Mouse (Mus musculus) left cerebral cortex, adult 11 months (tissue): Measurements from ENCODE around the gene Kif3b.

Experiments
- DNase-seq: peaks from one replicate; pipeline ENCODE4 v3.0.0; 2022; ENCODE audit warnings: low spot score

Kif3b gene

DNA sequence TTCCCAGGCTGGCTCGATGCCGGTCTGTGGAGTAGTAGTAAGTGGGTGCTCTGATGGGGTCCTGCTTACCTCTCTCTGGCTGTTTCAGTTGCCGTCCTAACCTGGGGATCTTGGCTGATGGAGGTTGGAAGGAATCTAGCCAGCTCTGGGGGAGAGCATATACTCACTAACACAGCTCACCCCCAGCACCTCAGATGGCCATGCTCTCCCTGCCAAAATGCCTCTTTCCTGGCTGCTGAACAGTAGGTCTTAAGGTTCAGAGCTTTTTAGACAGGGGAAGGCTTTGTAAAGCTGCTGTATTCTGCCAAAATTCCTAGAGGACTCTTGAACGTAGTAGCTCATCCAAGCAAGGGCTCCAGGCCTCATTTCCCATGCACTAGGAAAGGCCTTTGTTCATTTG is 6.6 kb downstream of the Kif3b start:
- DNase-seq: no peak

DNA sequence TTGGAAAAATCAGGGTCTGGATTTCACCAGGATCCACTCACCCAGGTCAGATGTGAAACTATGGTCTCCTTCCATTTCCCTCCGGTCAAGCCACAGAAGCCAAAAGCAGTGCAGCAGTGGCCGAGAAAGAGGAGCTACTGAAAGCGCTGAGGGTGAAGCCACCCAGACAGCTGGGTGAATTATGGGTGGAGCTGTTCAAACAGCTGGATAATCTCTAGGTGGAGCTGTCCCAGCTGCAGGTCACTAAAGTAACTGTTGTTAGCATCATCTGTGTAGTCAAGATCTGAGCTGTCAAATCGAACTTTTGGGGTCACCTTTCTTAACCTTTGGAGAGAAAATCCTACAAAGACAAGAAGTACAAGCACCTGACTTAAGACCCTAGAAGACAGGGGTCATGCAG is 7.2 kb downstream of the Kif3b start:
- no peak for DNase-seq

DNA sequence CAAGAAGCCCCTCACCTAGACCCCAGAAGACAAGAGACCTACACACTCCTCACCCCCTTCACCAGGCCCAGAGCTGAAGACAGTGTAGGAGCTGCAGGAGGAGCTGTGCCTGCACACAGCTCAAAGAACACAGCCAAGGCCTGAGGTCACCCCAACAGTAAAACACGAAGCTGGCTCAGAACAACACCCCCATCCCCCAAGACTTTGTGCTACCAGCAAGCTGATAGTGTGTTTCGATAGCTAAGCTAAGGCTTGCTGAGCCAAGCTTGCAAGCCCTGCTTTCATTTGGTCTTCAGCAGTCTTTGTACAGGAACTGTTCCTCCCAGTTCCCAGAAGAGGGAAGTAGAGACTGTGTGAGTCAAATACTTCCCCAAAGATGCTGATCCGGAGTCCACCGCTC is 7.7 kb downstream of the Kif3b start:
- DNase-seq: no peak

DNA sequence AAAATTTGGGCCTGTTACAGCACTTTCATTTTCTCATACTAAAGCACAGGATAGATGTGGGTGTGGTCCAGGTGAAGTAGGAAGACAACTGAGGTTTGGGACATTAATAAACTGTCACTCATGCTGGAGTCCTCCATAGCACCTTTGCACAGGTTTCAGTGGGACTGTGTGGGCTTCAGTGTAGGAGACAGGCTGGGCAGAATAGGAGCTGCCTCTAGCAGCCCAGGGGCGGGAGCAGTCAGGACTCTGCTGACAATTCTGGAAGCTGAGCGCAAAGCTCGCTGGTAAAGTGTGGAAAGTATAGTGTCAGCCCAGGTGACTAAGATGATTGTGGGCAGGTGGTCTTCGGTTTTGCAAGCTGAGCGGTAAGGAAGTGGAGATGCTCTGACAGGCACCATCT is 9.9 kb downstream of the Kif3b start:
- DNase-seq: no peak

DNA sequence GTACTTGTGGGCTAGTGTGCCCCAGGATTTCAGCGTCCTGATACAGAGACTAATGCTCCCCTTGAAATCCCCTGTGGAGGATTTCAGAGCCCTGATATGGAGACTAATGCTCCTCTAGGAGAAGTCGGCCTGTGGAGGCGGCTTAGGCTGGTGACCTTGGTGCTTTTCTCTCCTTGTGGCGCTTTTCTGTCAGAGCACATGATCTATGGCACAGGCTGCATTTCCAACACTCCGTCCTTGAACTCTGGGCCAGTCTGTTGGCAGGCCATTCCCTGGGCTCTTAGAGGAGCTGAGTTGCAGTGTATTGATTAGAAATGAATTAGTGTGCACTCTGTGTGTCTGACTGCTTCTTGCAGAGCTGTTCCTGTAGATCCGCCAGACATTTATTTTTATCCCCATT is 14.0 kb downstream of the Kif3b start:
- DNase-seq: no peak

DNA sequence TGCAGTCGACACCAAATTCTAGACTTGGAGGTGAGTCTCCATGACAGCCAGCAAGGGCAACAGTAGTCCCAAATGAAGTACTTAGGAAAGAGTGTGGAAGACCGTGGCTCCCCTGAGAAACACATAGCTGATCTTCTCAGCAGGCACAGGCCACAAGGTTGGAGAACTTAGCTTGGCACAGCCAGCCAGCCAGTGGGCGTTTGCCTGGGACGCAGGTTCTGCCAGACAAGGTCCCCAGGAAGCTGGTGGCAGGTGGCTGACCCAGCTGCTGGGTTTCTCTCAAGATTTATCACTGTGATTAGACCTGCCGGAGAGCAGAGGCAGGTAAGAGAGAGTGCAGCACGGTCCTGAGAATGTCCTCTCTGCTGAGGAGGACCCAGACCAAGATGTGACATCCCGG is 17.4 kb downstream of the Kif3b start:
- no peak for DNase-seq

DNA sequence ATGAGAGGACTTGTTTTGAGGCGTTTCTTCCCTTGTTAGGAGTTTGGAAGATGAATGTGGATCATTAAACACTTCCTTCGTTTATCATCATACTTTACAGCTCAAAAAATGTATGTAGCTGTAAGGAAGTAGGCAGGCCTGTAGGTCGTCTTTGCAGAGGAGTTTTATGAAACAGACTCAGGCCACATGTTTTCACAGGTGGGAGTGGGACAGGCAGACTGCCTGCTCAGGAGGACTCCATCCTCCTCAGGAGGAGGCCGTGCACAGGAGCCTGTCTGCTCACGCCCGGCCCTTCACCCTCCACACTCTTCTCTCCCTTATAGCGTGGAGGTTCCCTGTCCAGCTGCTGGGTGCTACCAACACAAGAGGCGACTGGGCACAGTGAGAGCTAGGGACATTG is 17.9 kb downstream of the Kif3b start:
- no peak for DNase-seq

DNA sequence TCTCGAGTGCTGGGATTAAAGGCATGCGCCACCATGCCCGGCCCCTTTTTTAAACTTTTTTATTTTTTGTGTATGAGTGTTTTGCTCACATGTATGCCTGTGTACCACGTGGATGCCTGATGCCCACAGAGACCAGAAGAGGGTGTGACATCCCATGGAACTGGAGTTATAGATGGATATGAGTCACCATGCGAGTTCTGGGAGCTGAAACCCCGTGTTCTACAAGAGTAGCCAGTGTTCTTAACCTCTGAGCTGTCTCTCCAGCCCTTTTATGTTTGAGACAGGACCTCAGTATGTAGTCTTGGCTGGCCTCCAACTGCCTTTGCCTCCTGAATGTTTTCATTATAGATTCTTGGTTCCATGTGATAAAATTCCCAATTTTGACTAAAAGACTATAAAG is 19.0 kb downstream of the Kif3b start:
- DNase-seq: no peak

DNA sequence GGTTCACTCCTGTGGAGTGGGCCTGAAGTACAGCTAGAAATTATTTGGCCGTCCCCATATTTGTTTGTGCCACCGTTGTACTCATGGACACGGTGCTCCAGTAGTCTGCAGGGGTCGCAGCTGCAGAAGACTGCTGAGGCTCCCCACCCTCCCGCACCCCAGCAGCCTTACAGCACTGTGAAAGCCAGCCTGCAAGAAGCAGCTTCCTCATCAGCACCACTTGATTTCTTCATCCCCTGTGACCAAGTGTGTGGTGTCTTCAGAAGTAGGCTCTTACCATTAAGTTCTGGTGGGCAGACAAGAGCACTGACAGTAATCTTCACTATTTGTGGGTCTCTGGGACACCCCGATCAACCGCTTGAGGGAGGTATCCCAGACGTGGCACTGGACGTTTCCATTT is 21.7 kb downstream of the Kif3b start:
- no peak for DNase-seq

DNA sequence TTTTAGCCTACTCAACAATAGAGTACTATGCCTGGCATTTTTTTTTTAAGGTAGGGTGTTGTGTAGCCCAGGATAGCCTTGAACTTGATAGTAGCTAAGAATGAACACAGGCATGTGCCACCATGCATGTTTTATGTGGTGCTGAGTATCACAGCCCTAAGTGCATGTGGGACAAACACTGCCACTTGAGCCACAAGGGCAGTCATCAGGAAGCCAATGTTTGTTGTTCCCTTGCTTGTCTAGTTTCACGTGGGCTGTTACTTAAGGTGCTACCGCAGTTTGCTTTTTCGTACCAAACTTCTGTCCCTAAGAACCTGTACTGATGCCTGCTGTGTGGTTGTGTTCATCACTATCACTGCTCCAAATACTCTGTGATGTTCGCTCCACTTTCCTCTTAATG is 27.2 kb downstream of the Kif3b start:
- no peak for DNase-seq

DNA sequence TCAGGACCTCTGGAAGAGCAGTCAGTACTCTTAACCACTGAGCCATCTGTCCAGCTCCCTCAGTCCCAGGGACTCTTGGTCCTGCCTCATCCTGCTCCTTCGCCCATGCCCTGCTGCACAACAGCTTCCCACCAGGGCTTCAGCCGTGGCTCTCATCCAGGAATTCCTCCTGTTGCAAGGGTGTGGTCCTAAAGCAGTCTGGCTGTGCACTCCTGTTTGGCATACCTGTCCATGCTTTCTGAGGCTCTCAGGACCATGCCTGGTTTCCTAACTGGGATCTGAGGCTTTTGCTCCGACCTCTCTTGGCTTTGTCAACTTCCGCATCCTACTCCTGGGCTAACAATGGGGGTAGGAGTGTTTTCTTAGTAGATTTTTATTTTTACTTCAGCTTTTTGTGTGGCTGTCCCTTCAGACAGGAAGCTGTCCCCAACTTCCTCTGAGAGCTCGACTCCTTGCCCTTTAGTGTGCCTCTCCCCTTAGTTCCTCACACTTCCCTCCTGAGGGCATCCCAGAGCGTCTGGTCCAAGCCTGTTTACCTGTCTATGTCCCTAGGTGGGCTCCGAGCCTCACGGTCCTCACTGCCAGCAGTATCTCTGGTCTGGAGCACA is 27.9 kb downstream of the Kif3b start:
- no peak for DNase-seq

DNA sequence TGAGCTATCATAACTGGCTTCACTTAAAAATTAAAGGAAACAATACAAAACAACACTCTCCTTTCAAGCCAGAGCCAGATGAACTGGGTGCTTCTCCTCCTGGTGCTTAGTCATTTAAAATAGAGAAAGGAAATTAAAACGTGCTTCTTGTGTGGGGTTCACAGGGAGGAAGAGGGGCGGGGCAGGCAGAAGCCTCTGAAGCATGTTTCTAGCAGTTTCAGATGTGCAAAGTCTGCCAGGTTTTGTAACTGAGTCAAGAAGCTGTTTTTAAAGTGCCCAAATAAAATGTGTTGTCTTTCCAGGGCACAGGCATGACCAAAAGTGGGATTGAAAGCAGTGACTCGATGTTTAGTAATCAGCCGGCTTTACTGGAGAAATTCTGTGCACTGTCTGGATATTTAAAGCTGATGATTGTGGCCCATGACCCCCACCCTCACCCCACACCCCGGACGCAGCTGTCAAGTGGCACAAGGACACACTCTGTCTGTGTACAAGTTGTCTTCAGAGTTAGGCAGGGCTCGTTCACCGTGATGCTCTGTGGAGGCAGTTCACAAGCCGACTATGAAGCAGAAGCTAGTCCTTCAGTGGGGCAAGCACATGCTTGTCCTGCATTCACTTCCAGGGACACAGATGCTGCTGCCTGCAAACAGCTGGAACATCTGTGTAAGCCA is 34.6 kb downstream of the Kif3b start:
- no peak for DNase-seq

DNA sequence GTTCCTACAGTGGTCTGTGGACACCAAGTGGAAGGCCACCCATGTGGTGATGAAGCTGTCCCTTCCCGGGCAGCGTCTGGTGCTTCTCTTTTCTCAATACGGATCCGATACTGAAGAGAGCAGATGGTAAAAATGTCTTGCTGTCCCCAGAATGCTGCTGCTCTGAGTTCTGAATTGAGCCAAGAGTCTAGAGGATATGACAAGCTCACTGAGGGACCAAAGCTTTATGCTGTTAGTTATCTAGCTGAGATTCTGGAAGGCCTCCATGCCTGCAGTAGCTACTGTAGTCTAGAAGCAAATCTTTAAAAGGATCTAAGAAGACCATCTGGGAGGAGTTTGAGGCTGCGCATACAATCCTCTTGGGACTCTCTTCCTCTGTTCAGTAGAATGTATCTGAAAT is 41.1 kb downstream of the Kif3b start:
- no peak for DNase-seq

DNA sequence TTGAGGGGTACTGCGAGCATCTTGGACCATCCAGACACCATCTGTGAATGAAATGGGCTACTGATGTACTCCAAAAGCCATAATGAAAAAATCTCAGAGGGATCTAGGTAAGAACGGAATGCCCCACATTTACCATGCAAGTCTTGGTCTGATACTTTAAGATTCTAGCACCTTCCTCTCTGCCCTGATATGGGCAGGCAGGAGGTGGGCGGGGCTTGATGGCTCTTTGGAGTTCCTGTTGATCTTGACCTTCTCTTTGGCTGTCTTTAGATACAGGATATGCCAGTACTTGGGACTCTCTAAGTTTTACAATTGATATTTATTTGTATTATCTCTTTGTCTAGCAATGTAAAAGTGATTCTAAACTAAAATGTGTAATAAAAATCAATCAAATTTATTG is 41.8 kb downstream of the Kif3b start:
- no peak for DNase-seq

DNA sequence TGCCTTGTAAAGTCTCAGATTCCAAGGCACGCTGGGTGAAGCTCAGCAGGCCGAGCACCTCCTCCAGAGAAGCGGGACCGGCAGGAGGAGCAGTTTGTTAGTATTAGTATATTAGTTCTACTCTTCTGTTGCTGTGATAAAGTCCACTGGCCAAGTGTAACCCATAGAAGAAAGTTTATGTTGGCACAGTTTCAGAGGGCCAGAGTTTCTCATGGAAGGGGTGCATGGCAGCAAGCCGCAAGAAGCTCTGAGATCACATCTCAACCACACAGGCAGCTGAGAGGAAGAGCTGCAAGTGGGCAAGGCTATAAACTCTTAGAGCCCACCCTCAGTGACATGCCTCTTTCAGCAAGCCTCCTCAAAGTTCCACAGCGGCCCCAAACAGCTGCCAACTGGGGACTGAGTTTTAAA is 42.6 kb downstream of the Kif3b start:
- DNase-seq: no peak

DNA sequence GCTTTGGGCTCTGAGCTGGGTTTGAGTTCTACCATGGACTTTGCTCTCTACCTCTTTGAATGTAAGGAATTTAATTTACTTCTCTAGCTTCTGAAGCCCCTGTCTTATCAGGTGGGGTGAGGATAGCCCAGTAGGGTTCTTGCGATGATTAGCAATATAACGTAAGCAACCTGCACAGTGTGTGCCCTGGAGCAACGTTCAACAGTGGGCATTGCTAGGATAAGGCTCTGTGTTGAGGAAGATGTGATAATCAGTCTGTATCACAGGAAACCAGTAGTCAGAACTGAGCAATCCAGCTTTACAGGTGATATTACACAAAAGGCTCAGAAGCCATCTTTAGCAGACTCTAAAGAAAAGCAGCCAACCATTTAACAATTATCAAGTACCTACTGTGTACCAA is 43.1 kb downstream of the Kif3b start:
- no peak for DNase-seq

DNA sequence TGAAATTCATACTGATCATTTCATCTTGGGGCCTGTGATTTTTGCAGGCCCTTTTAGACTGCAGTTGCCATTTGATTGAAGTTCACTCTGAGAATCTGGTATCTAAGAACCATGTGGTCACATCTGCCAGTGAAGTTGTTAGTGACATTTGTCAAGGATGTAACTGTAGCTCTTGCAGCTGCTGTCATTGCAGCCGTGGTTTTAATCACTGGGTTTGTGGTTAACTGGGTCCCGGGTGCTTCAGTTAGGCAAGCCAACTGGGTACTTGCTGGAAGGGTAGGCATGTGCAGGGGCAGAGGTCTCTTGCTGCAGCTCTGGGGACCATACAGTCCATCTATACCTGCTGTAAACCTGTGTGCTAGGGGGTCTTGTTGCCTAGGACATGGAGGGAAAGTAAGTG is 44.9 kb downstream of the Kif3b start:
- no peak for DNase-seq

DNA sequence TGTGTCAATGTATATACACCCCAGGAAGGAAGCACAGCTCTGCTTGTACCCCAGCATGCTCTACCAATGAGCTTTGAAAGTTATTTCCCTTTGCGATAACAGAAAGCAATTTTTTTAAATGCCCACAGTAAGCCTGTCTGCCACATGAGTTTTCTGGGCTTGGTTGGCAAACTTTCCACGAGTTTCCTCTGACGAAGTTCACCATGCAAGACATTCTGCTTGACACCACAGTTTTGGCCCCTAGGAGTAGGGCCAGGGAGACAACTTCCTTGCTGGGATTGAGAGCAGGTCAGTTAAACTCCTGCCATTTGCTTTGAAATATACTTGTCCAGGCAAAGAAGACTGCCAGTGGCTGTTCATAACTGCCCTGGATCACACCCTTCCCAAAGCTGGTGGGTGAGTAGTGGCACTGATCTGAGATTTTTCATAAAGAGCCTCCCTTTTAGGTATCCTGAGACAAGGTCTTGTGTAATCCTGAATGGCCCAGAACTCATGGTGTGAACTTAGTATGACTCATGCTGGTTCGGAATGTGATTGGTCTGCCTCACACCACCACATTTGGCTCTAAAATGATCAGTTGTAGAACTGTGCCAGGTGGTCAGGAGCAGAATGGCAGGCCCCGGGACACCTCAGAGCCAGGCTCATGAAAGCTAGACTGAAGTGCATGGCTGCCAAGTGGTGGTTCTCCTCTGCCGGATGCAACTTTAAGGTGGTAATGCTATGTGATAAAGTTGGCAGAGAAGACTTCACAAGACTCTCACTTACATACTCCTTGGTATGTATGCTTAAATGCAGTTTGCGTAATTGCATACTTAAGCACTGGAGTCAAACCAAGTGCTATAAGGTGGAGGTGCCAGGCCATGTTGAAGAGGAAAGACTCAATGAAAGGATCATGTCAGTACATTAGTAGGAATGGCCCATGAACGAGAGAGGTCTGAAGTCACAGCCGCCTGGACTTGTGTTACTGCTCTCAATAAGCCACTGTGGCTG is 47.4 kb downstream of the Kif3b start:
- no peak for DNase-seq

DNA sequence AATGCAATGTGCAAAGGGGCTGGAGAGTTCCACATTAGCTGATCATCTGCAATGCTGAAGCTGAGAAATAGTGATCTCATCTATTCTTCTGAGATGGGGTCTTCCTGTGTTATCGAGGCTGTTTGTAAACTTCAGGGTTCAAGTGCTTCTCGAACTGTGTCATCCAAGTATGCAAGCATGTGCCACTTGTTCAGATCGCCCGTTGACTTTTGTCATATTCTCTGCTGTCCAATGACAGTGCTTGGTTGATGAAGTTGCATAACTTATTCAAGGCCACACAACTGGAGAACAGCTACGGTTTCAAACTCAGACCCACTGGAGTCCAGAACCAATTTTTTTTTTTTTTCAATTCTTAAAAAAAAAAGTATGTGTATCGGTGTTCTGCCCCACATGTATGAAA is 51.0 kb downstream of the Kif3b start:
- no peak for DNase-seq

DNA sequence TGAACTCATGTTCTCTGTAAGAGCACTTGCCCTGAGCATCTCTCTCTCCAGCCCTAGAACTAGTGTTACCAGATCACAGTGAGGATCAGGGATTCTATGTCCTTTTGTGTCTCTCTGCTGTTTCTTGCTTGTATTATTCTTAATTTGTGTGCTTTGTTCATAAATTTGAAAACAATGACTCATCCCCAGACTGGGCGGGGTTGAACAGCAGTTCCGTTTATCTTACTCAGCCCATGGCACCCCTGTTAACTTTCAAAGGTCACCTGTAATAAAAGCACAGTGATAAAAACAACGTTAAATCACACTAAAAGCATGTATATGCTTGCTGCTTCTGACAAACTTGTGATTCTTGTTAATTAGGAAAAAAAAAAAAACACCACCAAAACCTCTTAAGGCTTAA is 51.4 kb downstream of the Kif3b start:
- DNase-seq: no peak

DNA sequence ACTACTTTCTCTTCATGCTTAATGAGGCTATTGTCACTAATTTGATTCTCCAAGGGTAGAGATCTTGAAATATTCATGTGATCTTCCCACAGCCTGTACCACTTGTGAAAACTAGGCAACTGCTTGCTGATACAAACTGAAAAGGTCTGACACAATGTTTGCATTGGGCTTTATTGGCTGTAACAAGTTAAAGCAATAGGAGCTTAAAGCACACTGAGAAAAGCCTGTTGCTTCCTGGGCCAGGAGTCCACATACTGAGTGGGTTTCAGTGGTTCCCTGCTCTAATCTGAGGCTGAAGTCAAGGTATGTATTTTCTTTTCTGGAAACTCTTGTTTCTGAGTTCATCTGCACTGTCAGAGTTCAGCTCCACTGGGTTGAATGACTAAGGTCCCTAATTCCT is 52.0 kb downstream of the Kif3b start:
- DNase-seq: no peak

DNA sequence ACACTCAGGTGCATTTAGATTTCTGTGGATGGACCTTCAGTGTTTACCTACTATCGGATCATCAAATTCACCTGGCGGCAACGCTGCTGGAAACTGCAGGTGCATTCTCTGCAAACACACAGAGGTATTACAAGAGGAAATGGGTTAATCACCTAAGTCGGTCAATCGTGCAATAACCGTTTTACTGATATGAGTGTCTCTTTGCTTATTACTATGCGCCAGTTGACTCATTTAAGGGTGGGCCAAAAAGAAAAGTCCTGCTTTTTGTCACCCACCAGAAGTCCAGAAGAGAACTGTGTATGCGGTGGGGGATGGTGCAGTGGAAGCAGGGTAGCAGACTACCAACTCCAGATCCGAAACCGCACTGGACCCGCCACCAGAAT is 53.8 kb downstream of the Kif3b start:
- DNase-seq: peak; percentile 23
